Mouse (Mus musculus): ENCODE data around the gene Cdc42.

DNA sequence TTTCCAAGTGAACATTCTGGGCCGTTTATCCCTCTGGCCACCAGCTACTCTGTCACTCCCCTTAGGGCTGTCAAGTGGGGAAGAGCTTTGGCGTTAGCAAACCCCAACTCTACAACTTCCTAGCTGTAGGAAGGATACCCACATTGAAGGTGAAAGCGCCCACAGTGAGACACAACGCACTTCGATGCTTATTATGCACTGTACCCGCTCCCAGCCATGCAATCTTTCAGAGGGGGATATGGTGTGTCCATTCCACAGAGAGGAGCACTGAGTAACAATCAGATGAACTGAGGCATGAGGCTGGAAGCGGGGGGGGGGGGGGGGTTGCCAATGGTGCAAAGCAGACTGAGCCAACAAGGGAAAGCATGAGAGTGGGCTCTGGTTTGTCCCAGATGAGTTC lies 52.5 kb downstream of the Cdc42 start:
- TF ChIP-seq CTCF (IDR thresholded peaks at IDR 0.05; ENCODE audit: control insufficient read depth, insufficient read depth, insufficient read length) (no peak), MYOG (IDR thresholded peaks at IDR 0.05; ENCODE audit: control insufficient read depth, extremely low read depth, insufficient read length) (no peak), MAX (IDR thresholded peaks at IDR 0.05) (no peak), MYOD1 (IDR thresholded peaks at IDR 0.05; ENCODE audit: control insufficient read depth, insufficient read length, low read depth) (no peak), USF1 (IDR thresholded peaks at IDR 0.05; ENCODE audit: low read depth) (no peak), CEBPB (IDR thresholded peaks at IDR 0.05; ENCODE audit: low read depth) (no peak)

All from C2C12 (cell line).